Mouse (Mus musculus) spleen, adult 2 months (tissue): ENCODE results near the gene Tbl3.
A peak's percentile ranks its signal among the peaks of the same experiment; 100 is the strongest.

Experiments used
- CTCF ChIP-seq: fragments of 200-500 bp; IDR thresholded peaks from 2 replicates; pipeline ENCODE4 v1.5.1; 2011; ENCODE audit warnings: mild to moderate bottlenecking, inconsistent platforms; ENCODE audit not compliant: insufficient read depth, insufficient read length, insufficient replicate concordance; ENCODE audit errors: extremely low read depth
- POLR2A ChIP-seq: fragments of 200-500 bp; IDR thresholded peaks from 2 replicates; pipeline ENCODE4 v1.6.1; 2011; ENCODE audit warnings: low read depth, low read length, inconsistent platforms

GRCm38 (mm10) chr17:24736330-24737051 is 29.0 kb upstream of the Tbl3 start, which contains the start of gene Msrb1:
- TF ChIP-seq CTCF (no peak), POLR2A (peak; percentile 49; the same call in 1 of the 2 replicates)
